Mouse (Mus musculus): Measurements from ENCODE around the gene Ccdc194. TPM values are rescaled to one million over a fixed set of nuclear protein-coding genes. Genes with fewer than 3 reads are reported as not detected.
A peak's percentile ranks its signal among the peaks of the same experiment; 100 is the strongest.
"Not testable (repeated sequence)": the region's sequence is repeated elsewhere in the genome, so short reads cannot be mapped to it uniquely, and the experiment has no call there.

Gene Ccdc194
- total RNA-seq, 1 experiment from 2014 or later: not detected

GRCm38 (mm10) chr8:71558071-71558957, 32.8 kb upstream of the Ccdc194 start, which contains the start of gene Tmem221:
Tmem221 (minus strand) TSS chr8:71558871.
- no peak for ATAC-seq (ENCODE audit: extremely low read depth, insufficient number of reproducible peaks, low FRiP score, poor library complexity, severe bottlenecking)

- ATAC-seq (ENCODE audit: extremely low read depth, insufficient number of reproducible peaks, low FRiP score, poor library complexity, severe bottlenecking): no peak
These were observed 29.1 kb upstream of the Ccdc194 start for GRCm38 (mm10) chr8:71554644-71555043.

- no peak for ATAC-seq (ENCODE audit: extremely low read depth, insufficient number of reproducible peaks, low FRiP score, poor library complexity, severe bottlenecking)
These were observed 28.5 kb upstream of the Ccdc194 start for GRCm38 (mm10) chr8:71554001-71554400.

- ATAC-seq (ENCODE audit: extremely low read depth, insufficient number of reproducible peaks, low FRiP score, poor library complexity, severe bottlenecking): no peak
These were observed 27.3 kb upstream of the Ccdc194 start for GRCm38 (mm10) chr8:71552770-71553169.

GRCm38 (mm10) chr8:71550754-71551153, 25.2 kb upstream of the Ccdc194 start:
- no peak for ATAC-seq (ENCODE audit: extremely low read depth, insufficient number of reproducible peaks, low FRiP score, poor library complexity, severe bottlenecking)

GRCm38 (mm10) chr8:71547590-71547989, 22.1 kb upstream of the Ccdc194 start:
- no peak for ATAC-seq (ENCODE audit: extremely low read depth, insufficient number of reproducible peaks, low FRiP score, poor library complexity, severe bottlenecking)

- ATAC-seq (ENCODE audit: extremely low read depth, insufficient number of reproducible peaks, low FRiP score, poor library complexity, severe bottlenecking): no peak
These were observed 19.5 kb upstream of the Ccdc194 start for GRCm38 (mm10) chr8:71545053-71545452.

- no peak for ATAC-seq (ENCODE audit: extremely low read depth, insufficient number of reproducible peaks, low FRiP score, poor library complexity, severe bottlenecking)
These were observed 18.2 kb upstream of the Ccdc194 start for GRCm38 (mm10) chr8:71543755-71544154.

- ATAC-seq (ENCODE audit: extremely low read depth, insufficient number of reproducible peaks, low FRiP score, poor library complexity, severe bottlenecking): peak; percentile 98
These were observed 17.3 kb upstream of the Ccdc194 start, which contains the start of gene Mvb12a for GRCm38 (mm10) chr8:71542632-71543343. Mvb12a (plus strand) TSS chr8:71542922.

GRCm38 (mm10) chr8:71537028-71537867, 11.7 kb upstream of the Ccdc194 start, which contains the start of gene Bst2:
Bst2 (minus strand) TSS chr8:71537456.
- peak; percentile 87 for ATAC-seq (ENCODE audit: extremely low read depth, insufficient number of reproducible peaks, low FRiP score, poor library complexity, severe bottlenecking)

GRCm38 (mm10) chr8:71535663-71536062, 10.2 kb upstream of the Ccdc194 start:
- ATAC-seq (ENCODE audit: extremely low read depth, insufficient number of reproducible peaks, low FRiP score, poor library complexity, severe bottlenecking): no peak

GRCm38 (mm10) chr8:71534263-71534810, 8.8 kb upstream of the Ccdc194 start:
- no peak for ATAC-seq (ENCODE audit: extremely low read depth, insufficient number of reproducible peaks, low FRiP score, poor library complexity, severe bottlenecking)

- not testable (repeated sequence) for ATAC-seq (ENCODE audit: extremely low read depth, insufficient number of reproducible peaks, low FRiP score, poor library complexity, severe bottlenecking)
These were observed 5.4 kb upstream of the Ccdc194 start for GRCm38 (mm10) chr8:71530735-71531467.

GRCm38 (mm10) chr8:71528362-71529073, 3.0 kb upstream of the Ccdc194 start:
- peak; percentile 48; the same call in 1 of the 2 replicates for ATAC-seq (ENCODE audit: extremely low read depth, insufficient number of reproducible peaks, low FRiP score, poor library complexity, severe bottlenecking)

- ATAC-seq (ENCODE audit: extremely low read depth, insufficient number of reproducible peaks, low FRiP score, poor library complexity, severe bottlenecking): no peak
These were observed 1.8 kb upstream of the Ccdc194 start for GRCm38 (mm10) chr8:71527162-71527870.

- ATAC-seq (ENCODE audit: extremely low read depth, insufficient number of reproducible peaks, low FRiP score, poor library complexity, severe bottlenecking): no peak
These were observed 761 bp upstream of the Ccdc194 start for GRCm38 (mm10) chr8:71526272-71526671.

GRCm38 (mm10) chr8:71521634-71522033, 3.9 kb downstream of the Ccdc194 start:
- ATAC-seq (ENCODE audit: extremely low read depth, insufficient number of reproducible peaks, low FRiP score, poor library complexity, severe bottlenecking): peak; percentile 80
